Mouse (Mus musculus) kidney, adult 2 months (tissue): Measurements from ENCODE around the gene Dnah2.

Experiments used
- CTCF ChIP-seq: fragments of 200-500 bp; conservative IDR thresholded peaks from 2 replicates; pipeline ENCODE4 v1.5.1; 2011; ENCODE audit warnings: low read depth, mild to moderate bottlenecking, control low read depth, low read length, moderate library complexity, mixed read lengths; ENCODE audit not compliant: insufficient read depth, insufficient read length
- POLR2A ChIP-seq: fragments of 200-500 bp; IDR thresholded peaks from one replicate; pipeline ENCODE4 v1.6.1; 2011; ENCODE audit warnings: low read depth, low read length, control low read depth

DNA sequence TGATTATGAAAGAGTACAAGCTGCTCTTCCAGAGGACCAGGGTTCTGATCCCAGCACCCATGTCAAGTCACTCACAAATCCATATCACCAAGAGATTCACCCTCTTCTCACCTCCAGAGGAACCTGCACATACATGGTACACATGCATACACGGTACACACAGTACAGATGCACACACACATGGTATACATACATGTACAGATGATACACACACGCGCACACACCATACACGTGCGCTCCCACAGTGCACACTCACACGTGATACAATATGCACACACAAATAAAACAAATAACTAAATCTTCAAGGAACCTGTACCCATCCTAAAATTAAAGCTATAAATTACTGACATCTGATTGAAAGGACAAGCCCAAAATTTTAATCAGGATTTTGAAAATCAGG, 45.9 kb upstream of the Dnah2 start:
- TF ChIP-seq CTCF = no peak
- no peak for TF ChIP-seq POLR2A
